Mouse (Mus musculus) lung, postnatal 0 days (tissue): ENCODE data around the gene Tm9sf4. TPM values are rescaled to one million over a fixed set of nuclear protein-coding genes. Genes with fewer than 3 reads are reported as not detected.

Source experiments
- ATAC-seq: fragments of 200-750 bp; cut with Nextera tagmentation; 2 replicates; pipeline ENCODE4 v1.8.0; 2017; ENCODE audit warnings: moderate library complexity
- DNase-seq: peaks from one replicate; pipeline ENCODE4 v3.0.0-alpha.2; 2016; ENCODE audit warnings: low spot score
- H3K27ac ChIP-seq: fragments of 300-500 bp; sonication (generic); 2 replicates; pipeline ENCODE4 v1.5.1; 2014; ENCODE audit warnings: antibody characterized with exemption, mild to moderate bottlenecking, low read length, mixed read lengths
- H3K27me3 ChIP-seq: fragments of 300-500 bp; sonication (generic); replicated peaks from 2 replicates; pipeline ENCODE4 v1.6.1; 2014; ENCODE audit warnings: low read length, mixed read lengths; ENCODE audit not compliant: insufficient read depth
- H3K36me3 ChIP-seq: fragments of 300-500 bp; sonication (generic); 2 replicates; pipeline ENCODE4 v1.6.1; 2014; ENCODE audit warnings: low read length, mixed read lengths; ENCODE audit not compliant: insufficient read depth
- H3K4me1 ChIP-seq: fragments of 300-500 bp; sonication (generic); 2 replicates; pipeline ENCODE4 v1.6.1; 2014; ENCODE audit warnings: antibody characterized with exemption, low read depth, low read length, mixed read lengths; ENCODE audit not compliant: insufficient read depth
- H3K4me2 ChIP-seq: fragments of 300-500 bp; sonication (generic); replicated peaks from 2 replicates; pipeline ENCODE4 v1.6.1; 2014; ENCODE audit warnings: low read depth, mild to moderate bottlenecking, low read length, moderate library complexity, mixed read lengths
- H3K4me3 ChIP-seq: fragments of 300-500 bp; sonication (generic); 2 replicates; pipeline ENCODE4 v1.5.1; 2014; ENCODE audit warnings: low read depth, low read length
- H3K9ac ChIP-seq: fragments of 300-500 bp; sonication (generic); replicated peaks from 2 replicates; pipeline ENCODE4 v1.6.1; 2014; ENCODE audit warnings: low read depth, mild to moderate bottlenecking
- H3K9me3 ChIP-seq: fragments of 300-500 bp; sonication (generic); 2 replicates; pipeline ENCODE4 v1.6.1; 2016; ENCODE audit warnings: low read length, mixed read lengths
- CTCF ChIP-seq: IDR thresholded peaks from 2 replicates; pipeline ENCODE4 v1.5.1; 2016; ENCODE audit warnings: antibody characterized with exemption, mild to moderate bottlenecking
- EP300 ChIP-seq: IDR thresholded peaks from 2 replicates; pipeline ENCODE4 v1.6.1; 2016; ENCODE audit warnings: antibody characterized with exemption, mild to moderate bottlenecking, control low read depth
- WGBS: fragments of 180-500 bp; shearing (Covaris S2); extraction: QIAGEN DNeasy Blood & Tissue Kit; methylation state at CpG from one replicate; pipeline ENCODE4 v1.1.7; 2014; 5-methylcytosine and 5-hydroxymethylcytosine counted together
- polyA plus RNA-seq: library from polyadenylated mRNA; unstranded; fragments of >200 nt; fragmentation: Nextera tagmentation; extraction: Ambion mirVana; gene quantifications from 2 replicates; pipeline ENCODE4 v1.2.1, GENCODE M21; 2015

Tm9sf4 gene
- polyA plus RNA-seq, 1 experiment from 2014 or later = 39.7 TPM

DNA sequence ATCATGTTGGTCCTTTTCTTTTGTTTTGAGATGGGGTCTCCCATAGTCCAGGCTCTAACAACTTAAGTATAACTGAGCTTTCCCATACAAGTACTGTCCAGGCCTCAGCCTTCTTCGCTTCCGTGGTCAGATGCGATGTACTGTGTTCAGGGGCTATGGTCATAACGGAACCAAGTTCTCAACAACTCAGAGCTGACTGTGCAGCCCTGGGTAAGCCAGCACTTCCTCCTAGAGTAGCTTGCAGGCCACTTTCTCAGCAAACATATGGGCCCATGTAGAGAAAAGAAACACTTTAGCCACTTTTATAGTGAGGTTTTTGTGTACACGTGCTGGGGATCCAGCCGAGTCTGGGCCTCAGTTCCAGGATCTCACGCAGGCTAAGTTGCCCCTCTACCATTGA is 38.4 kb upstream of the Tm9sf4 start:
- 84% methylated on average over 7 of the region's 7 CpGs for WGBS
- Histone ChIP-seq H3K4me2 (no peak overlapping the region), H3K9ac (no peak overlapping the region), H3K9me3 (no peaks in the 10 kb centered on the region), H3K4me3 (no peak overlapping the region), H3K36me3 (no peaks in the 10 kb centered on the region), H3K27ac (no peak overlapping the region), H3K4me1 (no peaks in the 10 kb centered on the region), H3K27me3 (no peaks in the 10 kb centered on the region)
- no peak for ATAC-seq
- no peak for DNase-seq
- no peak for TF ChIP-seq CTCF
- TF ChIP-seq EP300 = no peak

DNA sequence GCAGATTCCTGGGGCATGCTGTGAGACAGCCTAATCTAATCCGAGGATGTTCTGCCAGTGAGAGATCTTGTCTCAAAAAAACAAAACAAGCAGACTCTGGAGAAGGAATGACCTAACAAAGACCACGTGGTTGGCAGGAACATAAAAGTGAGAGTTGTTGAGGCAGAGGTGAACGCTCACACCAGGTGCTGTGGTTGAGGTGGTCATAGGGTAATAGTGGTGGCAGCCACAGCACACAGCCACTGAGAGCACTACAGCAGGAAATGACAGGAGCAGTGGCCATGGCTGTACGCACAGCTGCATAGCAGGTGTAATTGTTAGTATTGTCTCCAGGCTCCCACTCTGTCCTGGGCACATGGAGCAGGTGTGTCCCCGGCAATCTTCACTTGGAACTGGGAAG is 35.2 kb upstream of the Tm9sf4 start:
- no peak overlapping the region for H3K9ac ChIP-seq
- H3K36me3 ChIP-seq = no peaks in the 10 kb centered on the region
- H3K27ac ChIP-seq = no peak overlapping the region
- ATAC-seq = no peak
- H3K27me3 ChIP-seq = no peaks in the 10 kb centered on the region
- no peaks in the 10 kb centered on the region for H3K9me3 ChIP-seq
- no peak for DNase-seq
- H3K4me2 ChIP-seq = no peak overlapping the region
- TF ChIP-seq CTCF (no peak), EP300 (no peak)
- H3K4me3 ChIP-seq = no peak overlapping the region
- 39% methylated on average over 5 of the region's 5 CpGs for WGBS
- no peaks in the 10 kb centered on the region for H3K4me1 ChIP-seq

DNA sequence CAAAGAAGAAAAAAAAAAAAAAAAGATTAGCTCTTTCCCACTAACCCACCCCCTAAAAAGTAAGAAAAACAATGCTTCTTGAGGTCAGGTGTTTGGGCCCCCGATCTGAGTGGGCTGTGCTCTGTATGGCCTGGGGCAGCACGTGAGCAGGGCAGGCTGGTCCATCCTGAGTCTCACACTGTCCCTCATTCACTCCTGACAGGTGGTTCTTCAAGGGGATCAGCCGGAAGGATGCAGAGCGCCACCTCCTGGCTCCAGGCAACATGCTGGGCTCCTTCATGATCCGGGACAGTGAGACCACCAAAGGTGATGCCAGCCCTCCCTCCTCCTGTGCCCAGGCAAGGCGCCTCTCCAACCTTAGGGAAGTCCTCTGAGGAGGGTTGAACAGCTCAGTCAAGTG is 30.1 kb upstream of the Tm9sf4 start:
- 11% methylated on average over 6 of the region's 6 CpGs for WGBS
- no peak for DNase-seq
- Histone ChIP-seq H3K9me3 (no peaks in the 10 kb centered on the region), H3K4me2 (no peak overlapping the region), H3K36me3 (no peaks in the 10 kb centered on the region), H3K4me1 (no peaks in the 10 kb centered on the region), H3K27ac (no peak overlapping the region), H3K27me3 (no peaks in the 10 kb centered on the region), H3K9ac (no peak overlapping the region), H3K4me3 (no peak overlapping the region)
- no peak for ATAC-seq
- TF ChIP-seq EP300 (no peak), CTCF (peak; percentile 66)

DNA sequence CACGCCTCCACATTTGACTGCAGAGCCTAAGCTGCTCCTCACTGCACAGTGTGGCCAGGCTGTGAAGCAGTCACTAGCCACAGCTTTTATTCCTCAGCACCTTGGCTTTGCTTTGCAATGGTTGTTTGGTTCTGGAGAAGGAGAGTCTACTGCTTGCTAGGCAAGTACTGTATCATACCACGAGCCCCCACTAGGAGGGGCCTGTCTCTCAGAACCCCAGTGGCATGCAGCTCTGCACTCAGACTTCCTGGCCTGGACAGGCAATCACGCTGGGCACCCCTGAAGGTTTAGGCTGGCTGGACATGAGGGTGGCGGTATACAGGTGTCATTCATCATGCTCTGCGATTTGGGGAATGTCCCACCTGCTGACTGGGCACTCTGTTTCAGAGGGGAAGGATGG is 26.9 kb upstream of the Tm9sf4 start:
- Histone ChIP-seq H3K4me1 (no peaks in the 10 kb centered on the region), H3K27me3 (no peaks in the 10 kb centered on the region), H3K9ac (no peak overlapping the region), H3K36me3 (no peaks in the 10 kb centered on the region), H3K27ac (no peak overlapping the region), H3K4me2 (no peak overlapping the region), H3K4me3 (no peak overlapping the region), H3K9me3 (no peaks in the 10 kb centered on the region)
- no peak for ATAC-seq
- no peak for TF ChIP-seq EP300
- peak; percentile 65 for TF ChIP-seq CTCF
- 26% methylated on average over 5 of the region's 5 CpGs for WGBS
- DNase-seq = peak; percentile 42

DNA sequence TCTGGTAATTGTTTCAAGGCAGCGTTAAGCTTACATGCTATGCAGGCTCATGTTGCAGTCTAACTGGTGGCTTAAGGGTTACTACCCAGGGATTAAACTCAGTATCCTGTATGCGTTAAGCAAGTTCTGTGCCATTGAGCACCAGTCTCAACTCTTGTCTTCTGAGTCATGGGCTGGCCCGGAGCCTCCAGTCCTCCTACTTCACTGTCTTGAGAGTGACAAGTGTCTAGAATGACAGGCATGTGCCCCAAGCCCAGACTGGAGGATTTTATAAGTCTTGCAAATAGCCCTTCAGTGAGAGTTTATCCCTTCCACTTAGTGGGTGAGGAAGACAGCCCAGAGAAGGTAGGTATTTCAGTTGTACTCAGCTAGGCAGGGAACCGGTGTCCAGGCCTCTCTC is 24.9 kb upstream of the Tm9sf4 start:
- peak; percentile 92 for ATAC-seq
- TF ChIP-seq CTCF = no peak
- peak; percentile 91 for TF ChIP-seq EP300
- DNase-seq = peak; percentile 69
- Histone ChIP-seq H3K9me3 (no peaks in the 10 kb centered on the region), H3K27me3 (no peaks in the 10 kb centered on the region), H3K4me1 (0 out of 2 replicates have a peak, but pooled peaks cover 3% of the 10 kb centered on the region), H3K4me3 (no peak overlapping the region), H3K27ac (no peak overlapping the region; the same call in 1 of the 2 replicates), H3K36me3 (no peaks in the 10 kb centered on the region), H3K9ac (no peak overlapping the region), H3K4me2 (no peak overlapping the region)
- WGBS = 46% methylated on average over 4 of the region's 4 CpGs

DNA sequence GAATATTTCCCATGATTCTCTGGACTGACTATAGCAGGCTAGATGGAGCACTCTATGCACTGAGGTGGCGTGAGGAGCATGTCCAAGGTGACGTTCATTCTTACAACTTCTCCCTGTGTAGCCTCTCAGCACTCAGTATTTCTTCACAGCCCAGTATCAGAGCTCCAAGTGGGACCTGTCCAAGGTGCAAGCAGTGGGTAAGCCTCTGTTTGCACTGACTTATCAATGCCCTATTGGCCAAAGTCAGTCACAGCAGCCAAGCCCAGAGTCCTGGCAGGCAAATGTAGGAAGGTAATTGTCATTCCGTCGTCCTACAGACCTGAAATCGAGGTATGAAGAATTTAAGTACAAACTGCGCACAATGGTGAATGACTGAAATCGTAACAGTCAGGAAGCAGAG is 21.9 kb upstream of the Tm9sf4 start:
- no peaks in the 10 kb centered on the region for H3K27me3 ChIP-seq
- TF ChIP-seq EP300 (no peak), CTCF (no peak)
- no peak overlapping the region for H3K27ac ChIP-seq
- H3K4me1 ChIP-seq = 0 out of 2 replicates have a peak, but pooled peaks cover 3% of the 10 kb centered on the region
- WGBS = 76% methylated on average over 7 of the region's 7 CpGs
- no peak overlapping the region for H3K4me3 ChIP-seq
- DNase-seq (no peak), ATAC-seq (no peak)
- no peak overlapping the region for H3K9ac ChIP-seq
- H3K4me2 ChIP-seq = no peak overlapping the region
- H3K36me3 ChIP-seq = no peaks in the 10 kb centered on the region
- H3K9me3 ChIP-seq = no peaks in the 10 kb centered on the region

DNA sequence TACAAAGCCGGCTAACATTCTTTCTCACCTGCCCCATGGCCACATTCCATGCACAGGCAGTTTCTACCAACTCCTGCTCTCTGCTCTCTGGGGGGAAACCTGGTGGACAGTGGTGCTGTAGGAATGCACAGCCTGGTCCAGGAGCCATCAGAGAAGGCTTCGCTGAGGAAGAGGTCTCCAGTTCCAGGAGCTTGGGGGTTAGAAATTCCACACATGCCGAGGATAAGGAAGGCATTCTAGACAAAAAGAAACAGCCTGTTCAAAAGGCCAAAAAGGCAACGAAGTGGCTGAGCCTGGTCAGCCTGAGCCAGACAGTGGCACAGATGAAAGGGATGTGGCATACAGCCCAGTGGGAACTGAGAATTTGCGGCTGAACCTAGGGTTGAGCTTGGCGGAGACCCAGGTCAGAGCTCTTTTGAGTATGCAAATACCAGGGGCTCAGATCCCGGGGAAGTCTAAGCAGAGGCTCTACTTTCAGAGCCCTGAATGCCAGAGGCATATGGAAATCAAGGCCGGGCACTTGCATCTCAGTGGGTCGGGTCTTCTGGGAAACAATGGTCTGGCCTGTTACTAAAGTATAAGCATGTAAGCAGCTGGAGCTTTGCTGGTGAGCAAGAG is 21.0 kb upstream of the Tm9sf4 start:
- ATAC-seq (peak; percentile 52), DNase-seq (peak; percentile 30)
- Histone ChIP-seq H3K4me3 (no peak overlapping the region), H3K9ac (no peak overlapping the region), H3K4me2 (no peak overlapping the region), H3K27ac (peak overlapping the region; percentile 54), H3K9me3 (no peaks in the 10 kb centered on the region), H3K36me3 (no peaks in the 10 kb centered on the region), H3K27me3 (no peaks in the 10 kb centered on the region), H3K4me1 (0 out of 2 replicates have a peak, but pooled peaks cover 3% of the 10 kb centered on the region)
- 15% methylated on average over 9 of the region's 9 CpGs for WGBS
- peak; percentile 63; the same call in 1 of the 2 replicates for TF ChIP-seq EP300
- no peak for TF ChIP-seq CTCF
